Mouse (Mus musculus) embryonic facial prominence, embryonic 14.5 days (tissue): ENCODE results near the gene Gm2431. TPM values are rescaled to one million over a fixed set of nuclear protein-coding genes. Genes with fewer than 3 reads are reported as not detected.
"Not testable (repeated sequence)": the region's sequence is repeated elsewhere in the genome, so short reads cannot be mapped to it uniquely, and the experiment has no call there.

Source experiments
- ATAC-seq: fragments of 200-750 bp; cut with Nextera tagmentation; 2 replicates; pipeline ENCODE4 v1.8.0; 2017; ENCODE audit warnings: low read depth, moderate number of reproducible peaks, moderate TSS enrichment
- DNase-seq: peaks from one replicate; pipeline ENCODE4 v3.0.0-alpha.2; 2015; ENCODE audit warnings: low spot score
- H3K27ac ChIP-seq: fragments of 300-500 bp; sonication (generic); replicated peaks from 2 replicates; pipeline ENCODE4 v1.5.1; 2014; ENCODE audit warnings: low read depth, mild to moderate bottlenecking, low read length, moderate library complexity
- H3K27me3 ChIP-seq: fragments of 300-500 bp; sonication (generic); replicated peaks from 2 replicates; pipeline ENCODE4 v1.6.1; 2014; ENCODE audit warnings: low read length; ENCODE audit not compliant: control insufficient read depth, insufficient read depth
- H3K36me3 ChIP-seq: fragments of 300-500 bp; sonication (generic); 2 replicates; pipeline ENCODE4 v1.6.1; 2014; ENCODE audit warnings: low read length, mixed read lengths; ENCODE audit not compliant: control insufficient read depth, insufficient read depth
- H3K4me1 ChIP-seq: fragments of 300-500 bp; sonication (generic); 2 replicates; pipeline ENCODE4 v1.6.1; 2014; ENCODE audit warnings: antibody characterized with exemption, low read length; ENCODE audit not compliant: control insufficient read depth, insufficient read depth
- H3K4me2 ChIP-seq: fragments of 300-500 bp; sonication (generic); 2 replicates; pipeline ENCODE4 v1.6.1; 2014; ENCODE audit warnings: low read depth, mild to moderate bottlenecking, low read length, moderate library complexity, mixed read lengths
- H3K4me3 ChIP-seq: fragments of 300-500 bp; sonication (generic); 2 replicates; pipeline ENCODE4 v1.5.1; 2014; ENCODE audit warnings: low read depth, mild to moderate bottlenecking, low read length
- H3K9ac ChIP-seq: fragments of 300-500 bp; sonication (generic); 2 replicates; pipeline ENCODE4 v1.6.1; 2014; ENCODE audit warnings: low read depth, mild to moderate bottlenecking, low read length, moderate library complexity, mixed read lengths
- H3K9me3 ChIP-seq: fragments of 300-500 bp; sonication (generic); 2 replicates; pipeline ENCODE4 v1.6.1; 2016; ENCODE audit warnings: low read length; ENCODE audit not compliant: control insufficient read depth
- WGBS: fragments of 180-500 bp; shearing (Covaris S2); extraction: QIAGEN DNeasy Blood & Tissue Kit; methylation state at CpG from one replicate; pipeline ENCODE4 v1.1.7; 2014; 5-methylcytosine and 5-hydroxymethylcytosine counted together
- polyA plus RNA-seq: library from polyadenylated mRNA; unstranded; fragments of >200 nt; fragmentation: Nextera tagmentation; extraction: Ambion mirVana; gene quantifications from 2 replicates; pipeline ENCODE4 v1.2.1, GENCODE M21; 2014

The Gm2431 gene
- polyA plus RNA-seq, result not detected in 2 replicates

DNA sequence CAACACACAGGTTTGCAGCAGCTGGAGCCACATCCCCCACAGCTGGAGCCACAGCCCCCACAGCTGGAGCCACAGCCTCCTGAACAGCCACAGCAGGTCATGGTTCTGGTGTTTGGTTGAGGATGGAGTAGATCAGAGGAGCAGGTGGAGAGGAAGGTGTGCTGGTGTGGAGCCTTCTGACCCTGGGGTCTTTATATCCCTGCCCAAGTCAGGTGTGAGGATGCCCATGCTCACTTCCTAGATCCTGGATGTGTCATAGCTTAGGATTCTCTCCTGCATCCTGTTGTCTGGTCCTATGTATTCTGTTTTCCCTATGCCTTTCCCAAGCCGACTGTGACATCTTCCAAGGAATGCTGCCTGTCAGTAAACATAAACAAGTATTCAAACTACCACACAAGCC, at the start of gene Gm2431:
TSS of gene Gm2431 (minus strand) at position 101 of the 400 bp plus-strand sequence.
- 69% methylated on average over 1 of the region's 1 CpGs for WGBS

DNA sequence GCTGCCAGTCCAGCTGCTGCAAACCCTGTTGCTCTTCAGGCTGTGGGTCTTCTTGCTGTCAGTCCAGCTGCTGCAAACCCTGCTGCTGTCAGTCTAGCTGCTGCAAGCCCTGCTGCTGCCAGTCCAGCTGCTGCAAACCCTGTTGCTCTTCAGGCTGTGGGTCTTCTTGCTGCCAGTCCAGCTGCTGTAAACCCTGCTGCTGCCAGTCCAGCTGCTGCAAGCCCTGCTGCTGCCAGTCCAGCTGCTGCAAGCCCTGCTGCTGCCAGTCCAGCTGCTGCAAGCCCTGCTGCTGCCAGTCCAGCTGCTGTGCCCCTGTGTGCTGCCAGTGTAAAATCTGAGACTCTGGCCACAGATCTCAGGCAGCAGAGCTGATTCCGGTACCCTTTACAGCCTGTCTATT, 45.8 kb upstream of the Gm2431 start:
- not testable (repeated sequence) for H3K4me2 ChIP-seq, H3K9ac ChIP-seq, H3K4me1 ChIP-seq, DNase-seq, ATAC-seq, H3K27ac ChIP-seq, H3K4me3 ChIP-seq, H3K9me3 ChIP-seq, H3K27me3 ChIP-seq, H3K36me3 ChIP-seq
- WGBS, result 73% methylated on average over 1 of the region's 1 CpGs

More for the DNA sequence above, at the start of gene Gm2431:
- H3K4me3 ChIP-seq, H3K4me1 ChIP-seq, H3K9me3 ChIP-seq, H3K4me2 ChIP-seq, ATAC-seq, DNase-seq, H3K27ac ChIP-seq, H3K9ac ChIP-seq, H3K36me3 ChIP-seq, H3K27me3 ChIP-seq: not testable (repeated sequence)

DNA sequence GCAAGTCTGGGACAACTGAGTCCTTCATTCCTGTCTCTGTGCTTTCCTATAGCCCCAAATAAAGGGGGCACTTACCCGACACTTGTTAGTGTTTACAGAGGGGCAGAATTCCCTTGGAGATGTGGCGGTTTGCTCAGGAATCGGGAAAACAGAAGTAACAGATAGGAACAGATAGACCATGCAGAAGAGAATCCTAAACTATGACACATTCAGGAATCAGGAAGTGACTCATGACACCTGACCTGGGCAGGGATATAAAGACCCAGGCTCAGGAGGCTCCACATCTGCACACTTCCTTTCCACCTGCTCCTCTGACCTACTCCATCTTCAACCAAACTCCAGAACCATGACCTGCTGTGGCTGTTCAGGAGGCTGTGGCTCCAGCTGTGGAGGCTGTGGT, 45.1 kb upstream of the Gm2431 start, which contains the start of gene Krtap5-4:
TSS of gene Krtap5-4 (plus strand) at position 301 of the 400 bp plus-strand sequence.
- Histone ChIP-seq H3K36me3 (no peaks in the 10 kb centered on the region), H3K9ac (no peak within 1 kb of the TSS), H3K27me3 (no peaks in the 10 kb centered on the region), H3K9me3 (no peaks in the 10 kb centered on the region), H3K4me1 (no peaks in the 10 kb centered on the region), H3K27ac (no peak within 1 kb of the TSS), H3K4me3 (no peak within 1 kb of the TSS), H3K4me2 (no peak within 1 kb of the TSS)
- 61% methylated on average over 3 of the region's 3 CpGs for WGBS
- DNase-seq (no peak), ATAC-seq (no peak)

DNA sequence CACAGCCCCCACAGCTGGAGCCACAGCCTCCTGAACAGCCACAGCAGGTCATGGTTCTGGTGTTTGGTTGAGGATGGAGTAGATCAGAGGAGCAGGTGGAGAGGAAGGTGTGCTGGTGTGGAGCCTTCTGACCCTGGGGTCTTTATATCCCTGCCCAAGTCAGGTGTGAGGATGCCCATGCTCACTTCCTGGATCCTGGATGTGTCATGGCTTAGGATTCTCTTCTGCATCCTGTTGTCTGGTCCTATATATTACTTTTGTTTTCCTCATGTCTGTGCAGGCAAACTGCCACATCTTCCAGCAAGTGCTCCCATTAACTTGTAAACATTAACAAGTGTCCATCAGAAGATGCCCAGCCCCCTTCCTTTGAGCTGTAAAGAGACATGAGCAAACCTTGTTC, 38.9 kb upstream of the Gm2431 start, which contains the start of gene Krtap5-1:
TSS of gene Krtap5-1 (minus strand) at position 101 of the 400 bp plus-strand sequence.
- not testable (repeated sequence) for H3K36me3 ChIP-seq, H3K4me2 ChIP-seq, H3K27ac ChIP-seq, DNase-seq, H3K27me3 ChIP-seq, H3K4me1 ChIP-seq, H3K9me3 ChIP-seq, H3K4me3 ChIP-seq, ATAC-seq, H3K9ac ChIP-seq

DNA sequence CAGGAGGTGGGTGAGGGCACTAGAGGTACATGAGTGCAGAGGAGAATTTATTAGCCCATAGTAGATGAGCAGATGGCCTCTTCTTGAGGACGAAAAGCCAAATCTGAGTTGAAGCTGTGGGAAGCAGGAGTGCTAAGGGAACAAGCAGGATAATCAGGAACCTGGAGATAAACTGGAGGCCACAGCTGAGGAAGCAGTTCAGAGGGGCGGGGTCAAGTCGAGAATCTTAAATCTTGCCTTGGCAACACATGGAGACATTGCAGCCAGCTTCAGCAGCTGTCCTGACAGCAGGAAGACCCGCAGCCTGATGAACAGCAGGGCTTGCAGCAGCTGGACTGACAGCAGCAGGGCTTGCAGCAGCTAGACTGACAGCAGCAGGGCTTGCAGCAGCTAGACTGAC, 38.0 kb upstream of the Gm2431 start:
- not testable (repeated sequence) for H3K4me1 ChIP-seq, H3K27ac ChIP-seq, H3K36me3 ChIP-seq, H3K4me3 ChIP-seq, DNase-seq, H3K27me3 ChIP-seq, ATAC-seq, H3K9me3 ChIP-seq, H3K9ac ChIP-seq, H3K4me2 ChIP-seq
- 29% methylated on average over 4 of the region's 4 CpGs for WGBS

DNA sequence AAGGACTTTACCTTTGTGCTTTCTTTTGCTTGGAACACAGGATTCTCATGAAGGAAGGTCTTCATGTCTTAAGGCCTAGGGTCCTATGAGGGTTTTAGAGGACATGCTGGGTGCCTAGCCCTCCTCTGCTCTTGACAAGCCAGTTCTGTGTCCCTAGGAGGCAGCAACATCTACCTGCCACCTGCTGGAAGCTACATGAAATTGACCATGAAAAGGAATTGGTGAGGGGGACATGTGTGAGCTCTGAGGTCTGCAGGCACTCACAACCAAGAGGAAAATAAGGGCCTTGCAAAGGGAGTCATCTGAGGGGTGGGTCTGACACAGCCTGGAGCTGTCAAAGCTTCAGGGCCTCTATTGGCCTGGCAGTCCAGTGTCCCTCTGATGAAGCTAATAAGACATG, 37.3 kb upstream of the Gm2431 start:
- Histone ChIP-seq H3K27ac (no peak overlapping the region), H3K27me3 (no peaks in the 10 kb centered on the region), H3K9ac (no peak overlapping the region), H3K4me1 (no peaks in the 10 kb centered on the region), H3K4me2 (no peak overlapping the region), H3K36me3 (no peaks in the 10 kb centered on the region), H3K4me3 (no peak overlapping the region), H3K9me3 (no peaks in the 10 kb centered on the region)
- ATAC-seq (no peak), DNase-seq (no peak)

DNA sequence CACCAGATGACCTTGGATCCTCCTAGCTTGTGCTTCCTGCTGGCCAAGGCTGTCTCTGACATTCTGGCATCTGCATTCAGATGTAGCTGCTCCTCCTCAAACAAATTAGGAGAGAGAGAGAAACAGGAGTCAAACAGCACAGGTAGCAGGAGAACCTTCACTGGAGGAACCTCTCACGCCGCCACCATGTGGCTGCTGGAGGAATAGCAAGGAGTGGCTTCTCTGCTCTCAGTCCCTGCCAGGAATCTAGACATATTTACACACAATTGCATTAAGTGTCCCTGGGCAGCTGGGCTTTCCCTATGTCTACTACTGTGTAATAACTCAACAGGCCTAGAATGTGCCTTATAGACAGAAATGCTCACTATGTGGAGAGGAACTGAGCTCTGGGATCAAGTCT, 35.7 kb upstream of the Gm2431 start:
- H3K36me3 ChIP-seq, H3K9me3 ChIP-seq, ATAC-seq, H3K27ac ChIP-seq, H3K4me1 ChIP-seq, H3K4me2 ChIP-seq, H3K27me3 ChIP-seq, H3K4me3 ChIP-seq, H3K9ac ChIP-seq: not testable (repeated sequence)
- WGBS, result 0% methylated on average over 2 of the region's 2 CpGs
- peak; percentile 14 for DNase-seq

DNA sequence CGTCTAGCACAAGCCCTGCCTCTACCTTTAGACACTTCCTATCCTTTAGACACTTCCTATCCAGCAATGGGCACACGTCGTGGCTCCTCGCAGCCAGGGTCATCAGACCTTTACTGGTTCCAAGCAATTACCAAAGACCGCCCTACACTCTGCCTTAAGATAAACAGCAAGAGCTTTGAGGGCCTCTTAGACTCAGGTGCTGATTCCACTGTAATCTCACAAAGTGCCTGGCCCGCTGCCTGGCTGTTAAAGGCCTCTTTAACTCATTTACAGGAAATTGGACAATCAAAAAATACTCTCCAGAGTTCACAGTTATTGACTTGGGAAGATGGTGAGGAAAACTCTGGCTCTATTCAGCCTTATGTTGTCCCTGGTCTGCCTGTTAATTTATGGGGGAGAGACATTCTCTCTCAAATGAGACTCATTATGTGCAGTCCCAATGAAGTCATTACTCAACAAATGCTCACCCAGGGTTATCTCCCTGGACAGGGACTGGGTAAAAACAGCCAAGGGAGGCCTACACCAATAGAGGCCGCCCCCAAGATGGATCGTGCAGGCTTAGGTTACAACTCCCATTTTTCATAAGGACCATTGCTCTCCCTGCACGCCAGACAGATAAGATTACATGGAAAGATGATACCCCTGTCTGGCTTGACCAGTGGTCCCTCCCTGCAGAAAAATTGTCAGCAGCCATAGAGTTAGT, 27.9 kb upstream of the Gm2431 start:
- WGBS, result 58% methylated on average over 9 of the region's 9 CpGs
- not testable (repeated sequence) for H3K4me3 ChIP-seq

More for the DNA sequence above, 27.9 kb upstream of the Gm2431 start:
- H3K27me3 ChIP-seq, H3K4me2 ChIP-seq, H3K9me3 ChIP-seq, H3K9ac ChIP-seq, H3K36me3 ChIP-seq, H3K27ac ChIP-seq, ATAC-seq, DNase-seq, H3K4me1 ChIP-seq: not testable (repeated sequence)
